Mouse (Mus musculus): ENCODE data around the gene Ccdc120.
A peak's percentile ranks its signal among the peaks of the same experiment; 100 is the strongest.
"Not testable (repeated sequence)": the region's sequence is repeated elsewhere in the genome, so short reads cannot be mapped to it uniquely, and the experiment has no call there.

The Ccdc120 gene

DNA sequence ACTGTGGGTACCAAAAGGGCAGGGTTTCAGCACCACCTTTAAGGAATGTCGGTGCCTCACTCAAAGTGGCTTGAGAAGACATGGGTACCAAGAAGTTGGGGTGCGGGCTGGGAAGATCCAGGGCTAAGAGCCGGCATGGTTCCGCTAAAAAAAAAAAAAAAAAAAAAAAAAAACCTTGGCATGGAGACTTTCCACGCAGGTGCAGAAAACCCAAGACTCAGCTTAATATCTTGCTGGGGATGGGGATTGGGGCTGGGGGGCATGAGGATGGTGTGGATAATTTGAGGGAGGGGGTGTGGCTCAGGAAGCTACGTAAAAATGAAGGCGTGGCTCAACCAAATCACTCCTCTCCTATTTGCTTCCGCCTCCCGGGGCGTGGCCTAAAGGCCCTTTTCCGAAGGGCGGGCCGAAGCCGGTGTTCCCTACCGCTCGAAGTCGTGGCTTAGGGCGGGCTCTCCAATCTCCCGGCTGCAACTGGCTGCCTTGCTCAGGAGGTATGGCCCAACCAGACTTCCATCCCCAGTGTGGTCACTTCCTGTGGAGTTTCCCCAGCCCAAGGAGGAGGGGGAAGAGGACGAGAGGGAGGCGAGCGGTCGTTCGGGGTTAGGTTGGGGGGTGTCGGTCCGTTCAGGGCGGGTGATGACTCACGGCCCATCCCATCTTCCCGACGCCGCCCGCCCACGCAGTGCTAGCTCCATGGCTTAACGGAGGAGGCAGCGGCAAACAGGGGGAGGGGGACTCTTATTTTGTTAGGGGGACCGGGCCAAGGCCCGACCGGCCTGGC lies 11.6 kb upstream of the Ccdc120 start, which contains the start of gene Tfe3:
Gene Tfe3 (plus strand): TSS at position 424 of the 784 bp plus-strand sequence.
- DNase-seq (ENCODE audit: extremely low read depth, low read depth) = peak; percentile 96

DNA sequence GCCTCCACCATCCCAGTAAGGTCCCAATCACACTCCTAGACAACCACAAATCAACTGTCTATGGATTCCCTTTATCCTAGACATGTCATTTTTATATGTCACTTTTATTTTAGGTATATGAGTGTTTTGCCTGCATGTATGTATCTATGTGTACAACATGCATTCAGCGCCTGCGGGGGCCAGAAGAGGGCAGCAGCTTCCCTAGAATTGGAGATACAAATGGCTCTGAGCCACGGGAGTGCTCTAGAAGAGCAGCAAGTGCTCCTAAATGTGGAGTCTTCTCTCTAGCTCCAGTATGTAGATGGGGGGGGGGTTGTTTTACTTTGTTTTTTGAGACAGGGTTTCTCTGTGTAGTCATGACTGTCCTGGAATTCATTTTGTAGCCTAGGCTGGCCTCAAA lies 2.9 kb upstream of the Ccdc120 start:
- DNase-seq (ENCODE audit: extremely low read depth, low read depth) = not testable (repeated sequence)

DNA sequence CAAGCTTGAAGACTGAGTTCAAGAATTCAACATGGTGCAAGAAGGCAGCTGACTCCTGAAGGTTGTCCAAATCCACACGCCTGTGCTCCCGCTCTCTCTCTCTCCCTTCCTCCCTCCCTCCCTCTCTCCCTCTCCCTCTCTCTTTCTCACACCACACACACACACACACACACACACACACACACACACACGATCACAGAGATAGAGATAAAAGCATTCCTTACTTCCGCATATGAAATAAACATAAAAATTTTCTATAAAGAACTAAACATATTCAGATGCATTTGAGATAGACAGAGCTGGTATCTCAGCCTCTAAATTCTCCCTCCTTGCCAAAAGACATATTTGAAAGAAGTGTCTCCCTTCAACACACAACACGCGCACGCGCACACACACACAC lies 5.3 kb downstream of the Ccdc120 start:
- no peak for DNase-seq (ENCODE audit: extremely low read depth, low read depth)

DNA sequence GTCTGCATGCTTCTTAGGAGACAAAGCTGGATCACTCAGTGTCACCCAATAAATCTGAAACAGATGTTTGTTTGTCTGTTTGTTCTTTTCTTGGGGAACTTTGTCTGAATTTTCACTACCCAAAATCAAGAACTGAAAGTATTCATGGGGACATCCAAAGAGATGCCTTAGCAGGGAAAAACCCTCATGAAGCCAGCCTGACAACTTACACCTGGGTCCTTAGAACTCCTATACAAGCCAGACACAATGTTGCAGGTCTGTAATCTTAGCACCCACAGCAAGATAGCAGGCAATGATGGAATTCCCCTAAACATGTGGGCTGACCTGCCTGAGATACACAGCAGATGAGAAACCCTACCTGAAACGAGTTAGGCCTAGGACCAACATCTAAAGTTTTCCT lies 5.8 kb downstream of the Ccdc120 start:
- no peak for DNase-seq (ENCODE audit: extremely low read depth, low read depth)

DNA sequence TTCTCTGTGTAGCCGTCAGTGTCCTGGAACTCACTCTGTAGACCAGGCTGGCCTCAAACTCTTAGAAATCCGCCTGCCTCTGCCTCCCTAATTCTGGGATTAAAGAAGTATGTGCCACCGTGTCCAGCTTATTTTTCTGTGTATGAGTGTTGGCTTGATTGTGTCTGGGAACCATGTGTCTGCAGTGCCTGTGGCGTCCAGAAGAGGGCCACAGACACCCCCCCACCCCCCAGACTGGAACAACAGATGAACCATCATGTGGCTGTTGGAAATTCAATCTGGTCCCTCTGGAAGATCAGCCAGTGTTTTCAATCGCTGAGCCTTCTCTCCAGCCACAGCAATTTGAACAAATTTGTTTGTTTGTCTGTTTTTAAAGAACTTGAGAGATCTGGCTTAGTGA lies 7.2 kb downstream of the Ccdc120 start:
- no peak for DNase-seq (ENCODE audit: extremely low read depth, low read depth)

DNA sequence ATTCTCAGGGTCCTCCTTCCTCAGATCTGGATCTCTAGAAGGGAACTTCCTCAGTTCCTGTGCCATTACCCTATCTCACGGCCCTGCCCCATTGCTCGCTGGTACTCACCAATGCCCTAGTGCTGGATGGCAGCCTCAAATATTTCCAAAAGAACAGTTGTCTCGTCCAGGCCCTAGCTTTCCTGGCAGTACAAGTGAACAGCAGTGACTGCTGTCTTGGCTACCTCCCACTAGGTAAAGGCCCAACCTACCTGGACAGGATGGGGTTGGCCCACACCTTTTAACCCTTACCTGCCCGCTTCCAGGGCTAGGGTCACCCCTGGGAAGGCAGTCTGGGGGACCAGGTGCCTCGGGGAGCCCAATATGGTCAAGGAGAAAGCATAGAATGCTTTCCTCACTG lies 9.6 kb downstream of the Ccdc120 start:
- DNase-seq (ENCODE audit: extremely low read depth, low read depth) = no peak

DNA sequence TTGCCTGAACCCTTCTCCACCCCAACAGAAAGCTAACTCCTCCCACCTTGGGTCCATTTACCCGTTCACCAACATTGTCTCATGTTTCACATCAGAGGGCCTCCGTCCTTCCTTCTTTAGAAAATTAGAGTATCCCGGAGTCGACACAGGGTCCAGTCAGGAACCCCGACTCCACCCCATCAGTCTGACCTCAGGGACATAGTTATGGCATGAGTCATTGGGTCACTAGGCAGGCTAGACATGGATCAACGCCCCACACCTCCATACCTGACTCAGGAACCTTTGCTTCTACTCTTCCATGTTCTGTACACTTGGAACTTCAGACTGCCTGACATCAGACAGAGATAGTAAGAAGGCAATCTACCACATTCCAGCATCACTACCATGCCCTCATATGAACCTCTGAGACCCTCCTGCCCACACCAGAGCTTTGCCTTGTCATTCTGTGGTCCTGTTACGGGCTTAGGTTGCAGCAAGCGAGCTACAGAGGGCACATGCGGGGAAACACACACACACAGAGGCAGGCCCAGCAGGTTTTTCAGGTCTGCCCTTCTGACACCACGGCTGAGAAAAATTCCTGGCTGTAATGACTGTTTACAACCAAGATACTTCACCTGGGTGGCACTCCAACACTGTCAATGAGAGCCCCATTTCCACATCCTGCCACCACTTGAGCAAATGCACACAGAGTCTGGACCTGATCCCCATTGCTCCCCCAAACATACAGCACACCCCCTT lies 10.5 kb downstream of the Ccdc120 start:
- DNase-seq (ENCODE audit: extremely low read depth, low read depth) = no peak

DNA sequence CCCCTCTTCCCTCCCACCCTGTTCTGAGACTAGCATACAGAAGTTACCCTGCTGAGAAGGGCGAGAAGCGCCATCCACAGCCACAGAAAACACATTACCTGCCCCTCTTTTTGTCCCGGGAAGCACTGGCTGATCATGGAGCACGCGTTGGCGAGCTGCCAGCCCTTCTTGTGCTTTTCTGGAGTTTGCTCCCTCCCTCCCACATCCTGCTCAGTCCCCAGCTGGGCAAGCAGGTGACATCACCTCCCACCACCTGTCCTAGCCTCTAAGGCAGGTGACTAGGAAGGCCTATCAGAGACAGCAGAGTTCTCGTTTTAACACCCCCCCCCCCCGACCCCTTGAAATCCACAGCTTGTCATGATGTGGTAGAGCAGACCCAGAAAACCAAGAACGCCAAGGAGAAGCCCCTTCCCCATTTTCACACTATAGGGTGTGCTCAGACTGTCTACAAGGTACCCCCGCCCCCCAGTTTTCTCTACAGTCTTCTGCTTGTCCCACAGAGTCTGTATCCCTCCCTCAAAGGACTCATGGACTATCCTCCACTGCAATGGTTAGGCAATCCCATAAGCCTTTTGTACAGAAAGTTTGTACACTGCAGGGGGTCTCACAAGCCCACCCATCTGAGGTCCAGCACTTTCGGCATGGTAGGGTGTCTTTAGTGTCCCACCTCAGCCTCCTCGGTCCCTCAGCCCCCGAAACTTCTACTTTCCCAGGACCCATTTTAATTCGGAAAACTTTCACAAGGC lies 11.2 kb downstream of the Ccdc120 start:
- DNase-seq (ENCODE audit: extremely low read depth, low read depth) = no peak

DNA sequence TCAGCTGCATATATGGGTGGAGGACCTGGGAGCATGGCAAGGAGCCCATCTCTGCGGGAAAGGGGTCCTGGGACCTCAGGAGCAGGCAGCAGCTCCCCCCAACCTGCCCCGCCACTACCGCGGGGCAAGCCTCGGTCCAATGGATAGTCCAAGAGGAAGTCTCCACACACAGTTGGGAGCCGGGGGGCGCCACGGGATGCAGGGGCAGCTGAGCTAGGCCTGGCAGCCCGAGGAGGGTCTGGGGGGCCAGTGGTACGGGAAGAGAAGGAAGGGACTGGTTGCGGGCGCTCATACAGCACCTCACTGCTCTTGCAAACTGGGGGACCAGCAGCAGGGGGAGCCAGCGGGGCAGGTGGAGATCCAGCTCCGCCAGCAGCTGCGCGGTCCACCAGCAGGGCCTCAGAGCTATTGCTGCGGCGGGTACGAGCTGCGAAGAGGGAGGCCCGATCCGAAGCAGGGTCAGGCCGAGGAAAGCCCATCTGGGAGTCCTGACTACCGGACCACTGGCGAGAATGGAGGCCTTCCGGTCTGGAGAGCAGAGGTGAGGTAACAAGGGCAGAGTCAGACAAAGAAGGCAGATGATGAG lies 17.0 kb downstream of the Ccdc120 start:
- peak; percentile 51 for DNase-seq (ENCODE audit: extremely low read depth, low read depth)

DNA sequence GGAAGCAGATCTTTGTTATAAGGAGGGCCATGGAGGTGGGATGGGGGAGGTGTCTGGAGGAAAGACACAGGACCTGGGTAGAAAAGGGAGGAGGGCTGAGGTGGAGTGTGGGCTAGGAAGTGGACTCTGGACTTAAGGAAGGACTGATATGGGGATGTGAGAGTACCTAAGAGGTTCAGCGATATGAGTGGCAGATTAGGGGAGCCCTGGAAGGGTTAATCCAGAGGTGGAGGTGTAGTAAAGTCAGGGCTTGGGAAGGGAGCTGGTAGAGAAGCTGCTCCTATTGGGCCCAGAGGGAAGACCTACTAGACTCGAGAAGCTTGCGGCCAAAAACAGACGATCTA lies 21.8 kb downstream of the Ccdc120 start:
- no peak for DNase-seq (ENCODE audit: extremely low read depth, low read depth)

DNA sequence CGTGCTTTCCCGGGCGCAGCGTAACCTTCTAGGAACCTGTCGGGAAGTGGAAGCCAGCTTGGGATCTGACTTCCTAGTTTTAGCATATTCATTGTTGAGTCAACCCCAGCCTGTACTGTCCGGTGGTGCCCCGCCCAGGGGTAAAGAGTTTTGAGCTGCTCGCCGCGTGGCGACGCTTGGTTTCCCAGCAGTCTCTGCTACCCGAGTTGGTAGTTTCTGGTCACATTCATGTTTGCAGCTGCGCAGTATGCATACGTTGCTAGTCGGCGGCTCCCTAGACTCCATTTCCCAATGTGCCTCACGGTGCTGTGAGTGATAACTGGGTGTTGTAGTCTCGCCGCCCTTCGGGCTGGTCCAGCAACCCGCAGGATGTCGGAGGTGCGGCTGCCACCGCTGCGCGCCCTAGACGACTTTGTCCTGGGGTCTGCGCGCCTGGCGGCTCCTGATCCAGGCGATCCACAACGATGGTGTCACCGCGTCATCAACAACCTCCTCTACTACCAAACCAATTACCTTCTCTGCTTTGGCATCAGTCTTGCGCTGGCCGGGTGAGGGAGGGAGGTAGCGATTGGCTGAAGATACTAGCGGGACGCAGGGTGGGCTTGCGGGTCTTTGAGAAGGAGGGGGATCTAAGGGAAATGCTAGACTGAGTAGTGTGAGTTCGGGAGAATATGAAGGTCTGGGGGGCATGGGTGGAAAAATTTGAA lies 22.3 kb downstream of the Ccdc120 start, which contains the start of gene Praf2:
Gene Praf2 (plus strand): TSS at position 225 of the 707 bp plus-strand sequence.
- DNase-seq (ENCODE audit: extremely low read depth, low read depth) = peak; percentile 97

DNA sequence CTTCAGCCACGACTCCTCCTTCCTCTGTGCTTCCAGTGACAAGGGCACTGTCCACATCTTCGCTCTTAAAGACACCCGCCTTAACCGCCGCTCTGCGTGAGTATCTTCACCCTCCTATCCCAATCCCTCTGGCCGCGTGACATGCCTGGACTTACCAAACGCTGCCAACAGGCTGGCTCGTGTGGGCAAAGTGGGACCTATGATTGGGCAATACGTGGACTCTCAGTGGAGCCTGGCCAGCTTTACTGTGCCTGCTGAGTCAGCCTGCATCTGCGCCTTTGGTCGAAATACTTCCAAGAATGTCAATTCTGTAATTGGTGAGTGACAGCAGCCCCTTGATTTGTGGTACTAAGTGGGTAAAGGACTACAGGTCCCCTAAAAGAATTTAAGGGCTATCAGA lies 23.5 kb downstream of the Ccdc120 start:
- DNase-seq (ENCODE audit: extremely low read depth, low read depth) = no peak

DNA sequence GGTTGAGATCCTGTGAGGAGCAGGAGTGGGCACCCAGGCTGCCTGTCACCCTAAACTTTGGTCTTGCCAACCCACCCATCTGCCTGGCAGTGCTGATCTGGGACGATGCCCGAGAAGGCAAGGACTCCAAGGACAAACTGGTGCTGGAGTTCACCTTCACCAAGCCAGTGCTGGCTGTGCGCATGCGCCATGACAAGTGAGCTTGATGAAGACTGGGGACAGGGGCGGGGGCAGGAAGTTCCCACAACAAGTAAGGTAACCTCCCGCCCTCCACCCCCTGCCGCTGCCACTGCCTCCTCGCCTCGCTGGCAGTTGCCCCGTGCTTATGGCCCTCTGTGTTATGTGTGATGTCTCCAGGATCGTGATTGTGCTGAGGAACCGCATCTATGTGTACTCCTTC lies 24.9 kb downstream of the Ccdc120 start:
- no peak for DNase-seq (ENCODE audit: extremely low read depth, low read depth)

DNA sequence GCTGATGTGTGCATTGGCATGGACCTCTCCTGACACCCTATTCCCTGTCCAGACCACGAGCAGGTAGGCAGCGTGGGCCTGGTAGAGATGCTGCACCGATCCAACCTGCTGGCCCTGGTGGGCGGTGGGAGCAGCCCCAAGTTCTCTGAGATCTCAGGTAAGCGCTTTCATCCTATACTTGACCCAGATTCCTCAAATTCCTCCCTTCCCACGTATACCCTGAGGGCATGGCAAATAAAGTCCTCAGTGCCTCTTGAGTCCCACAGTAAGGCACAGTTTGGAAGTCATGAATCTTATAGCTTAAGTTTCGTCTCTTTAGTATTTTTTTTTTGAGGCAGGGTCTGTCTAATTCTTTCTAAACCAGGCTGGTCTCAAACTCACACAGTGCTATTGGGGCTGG lies 26.6 kb downstream of the Ccdc120 start:
- DNase-seq (ENCODE audit: extremely low read depth, low read depth) = no peak

DNA sequence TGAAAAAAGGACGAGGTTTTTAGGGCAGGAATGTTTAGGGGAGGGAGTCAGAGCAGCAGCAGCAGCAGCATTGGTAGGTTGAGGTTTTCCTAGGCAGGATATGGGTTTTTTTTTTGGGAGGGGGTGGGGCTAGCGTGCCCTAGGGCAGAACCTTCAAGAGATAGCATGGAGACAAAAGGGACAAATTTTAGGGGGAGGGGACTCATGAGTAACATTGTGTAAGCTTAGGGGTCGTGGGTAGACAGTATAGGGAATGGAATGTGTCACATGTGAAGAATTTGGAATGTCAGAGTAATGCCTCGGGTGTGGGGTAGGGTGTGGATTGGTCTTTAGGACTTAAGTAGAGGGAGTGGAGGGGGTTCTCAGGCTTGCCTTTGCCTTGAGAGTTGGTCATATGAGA lies 28.0 kb downstream of the Ccdc120 start:
- no peak for DNase-seq (ENCODE audit: extremely low read depth, low read depth)

DNA sequence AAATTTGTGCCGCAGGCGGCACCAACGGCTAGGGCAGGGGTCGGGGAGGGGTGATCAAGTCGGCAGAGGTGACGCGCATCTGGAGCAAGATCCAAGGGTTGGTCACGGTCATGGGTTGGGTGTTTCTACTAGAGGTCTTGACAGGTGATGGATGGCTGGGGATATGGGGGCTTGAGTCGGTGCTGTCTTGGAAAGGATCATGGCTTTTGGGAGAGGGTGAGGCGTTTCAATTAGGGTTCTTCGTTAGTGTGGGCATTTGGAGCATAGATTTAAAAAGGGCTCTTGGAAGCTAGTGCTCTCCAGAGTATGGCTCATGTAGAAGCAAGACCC lies 28.5 kb downstream of the Ccdc120 start:
- DNase-seq (ENCODE audit: extremely low read depth, low read depth) = no peak

DNA sequence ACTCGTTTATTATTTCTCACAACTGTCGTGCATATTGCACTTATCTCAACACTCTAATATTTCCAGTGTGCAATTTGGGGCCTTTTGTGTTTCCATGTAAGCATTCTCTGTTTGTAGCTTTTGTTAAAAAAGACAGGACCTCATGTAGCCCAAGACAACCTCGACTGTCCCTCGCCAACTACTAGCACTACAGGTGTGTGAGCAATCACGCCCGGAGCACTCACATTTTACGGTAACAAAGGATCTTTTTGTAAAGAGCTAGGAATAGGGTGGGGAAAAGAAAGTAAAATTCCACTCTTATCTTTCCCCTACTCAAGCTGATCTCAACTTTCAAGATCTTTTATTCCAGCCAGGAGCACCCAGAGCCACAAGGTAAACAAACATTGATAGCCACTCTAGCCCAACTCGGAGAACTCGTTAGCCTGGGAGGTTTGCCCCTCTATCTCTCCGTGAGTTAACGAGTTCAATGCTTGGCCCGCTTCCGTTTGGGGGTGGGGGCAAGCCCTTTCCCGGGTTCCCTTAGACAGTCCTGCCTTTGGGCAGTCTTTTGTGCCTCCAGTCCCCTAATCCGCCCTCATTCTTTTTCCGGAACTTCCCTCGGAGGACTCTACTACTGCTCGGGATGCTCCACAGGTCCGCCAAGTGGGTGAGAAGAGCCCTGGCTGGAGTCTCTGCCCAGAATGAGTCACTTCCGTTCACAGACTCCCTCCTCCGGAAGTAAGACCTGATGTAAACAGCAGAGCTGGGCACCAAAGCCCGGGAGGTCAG lies 29.0 kb downstream of the Ccdc120 start, which contains the start of gene Gm45208:
Gene Gm45208 (plus strand): TSS at position 732 of the 768 bp plus-strand sequence.
- peak; percentile 85 for DNase-seq (ENCODE audit: extremely low read depth, low read depth)

DNA sequence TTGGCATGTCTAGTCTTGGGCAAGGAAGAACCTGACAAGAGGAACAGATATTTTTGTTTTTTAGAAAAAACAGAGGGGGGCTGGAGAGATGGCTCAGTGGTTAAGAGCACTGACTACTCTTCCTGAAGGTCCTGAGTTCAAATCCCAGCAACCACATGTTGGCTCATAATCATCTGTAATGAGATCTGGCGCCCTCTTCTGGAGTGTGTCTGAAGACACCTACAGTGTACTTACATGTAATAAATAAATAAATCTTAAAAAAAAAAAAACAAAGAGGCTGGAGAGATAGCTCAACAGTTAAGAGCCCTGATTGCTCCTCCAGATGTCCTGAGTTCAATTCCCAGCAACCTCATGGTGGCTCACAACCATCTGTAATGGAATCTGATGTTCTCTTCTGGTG lies 34.6 kb downstream of the Ccdc120 start:
- not testable (repeated sequence) for DNase-seq (ENCODE audit: extremely low read depth, low read depth)

DNA sequence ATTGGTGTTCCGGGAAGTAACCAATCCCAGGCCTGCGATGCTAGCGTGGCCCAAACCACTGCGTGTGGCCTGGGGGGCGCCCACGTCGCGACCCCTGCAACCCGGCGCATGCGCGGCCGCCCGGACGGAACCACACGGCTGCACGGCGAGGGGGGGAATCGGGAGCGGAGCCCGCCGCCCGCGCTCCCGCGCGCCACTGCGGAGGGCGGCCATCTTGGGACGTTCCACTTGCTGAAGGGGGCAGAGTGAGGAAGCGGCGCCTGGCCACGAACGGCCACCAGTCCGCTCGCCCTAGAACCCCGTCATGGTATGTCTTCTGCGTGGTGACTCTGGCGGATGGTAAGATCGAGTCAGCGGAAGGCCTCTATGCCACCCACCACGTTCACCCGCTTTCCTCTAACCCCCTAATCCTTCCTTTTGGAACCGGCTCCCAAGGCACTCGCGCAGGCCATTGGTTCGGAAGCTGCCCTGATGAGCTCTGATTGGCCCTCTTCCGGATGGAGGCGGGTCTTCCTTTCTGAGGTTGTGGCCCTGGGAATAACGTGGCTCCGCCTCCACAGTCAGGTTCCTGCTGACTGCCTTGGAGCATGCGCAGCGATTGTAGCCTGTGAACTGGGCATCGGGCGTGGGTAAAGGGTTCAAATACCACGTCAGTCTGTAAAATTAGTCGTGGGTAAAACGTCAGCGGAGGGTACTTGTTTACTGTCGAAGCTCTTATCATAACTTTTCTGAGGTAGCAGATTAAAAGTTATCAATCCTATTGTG lies 36.4 kb downstream of the Ccdc120 start, which contains the start of gene Wdr45:
Gene Wdr45 (plus strand): TSS at position 199 of the 765 bp plus-strand sequence.
- DNase-seq (ENCODE audit: extremely low read depth, low read depth) = peak; percentile 96

DNA sequence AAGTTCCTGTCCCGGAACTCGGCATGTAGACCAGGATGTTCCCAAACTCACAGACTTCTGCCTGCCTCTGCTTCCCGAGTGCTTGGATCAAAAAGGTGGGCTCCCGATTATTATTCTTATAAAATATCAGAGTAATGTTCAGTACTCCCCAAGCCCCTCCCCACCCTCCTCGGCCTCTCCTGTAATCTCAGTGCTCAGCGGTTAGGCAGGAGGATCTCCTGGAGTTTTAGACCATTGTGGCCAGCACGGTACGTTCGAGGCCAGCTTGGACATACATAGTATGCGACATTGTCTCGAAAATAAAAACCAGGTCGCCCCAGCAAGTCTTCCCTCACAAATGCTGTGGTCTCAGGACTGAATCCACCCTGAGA lies 37.0 kb downstream of the Ccdc120 start:
- not testable (repeated sequence) for DNase-seq (ENCODE audit: extremely low read depth, low read depth)
